Mouse (Mus musculus): ENCODE results near the gene Tnf. TPM values are rescaled to one million over a fixed set of nuclear protein-coding genes. Genes with fewer than 3 reads are reported as not detected.

Gene Tnf
- not detected for total RNA-seq (2021)

DNA sequence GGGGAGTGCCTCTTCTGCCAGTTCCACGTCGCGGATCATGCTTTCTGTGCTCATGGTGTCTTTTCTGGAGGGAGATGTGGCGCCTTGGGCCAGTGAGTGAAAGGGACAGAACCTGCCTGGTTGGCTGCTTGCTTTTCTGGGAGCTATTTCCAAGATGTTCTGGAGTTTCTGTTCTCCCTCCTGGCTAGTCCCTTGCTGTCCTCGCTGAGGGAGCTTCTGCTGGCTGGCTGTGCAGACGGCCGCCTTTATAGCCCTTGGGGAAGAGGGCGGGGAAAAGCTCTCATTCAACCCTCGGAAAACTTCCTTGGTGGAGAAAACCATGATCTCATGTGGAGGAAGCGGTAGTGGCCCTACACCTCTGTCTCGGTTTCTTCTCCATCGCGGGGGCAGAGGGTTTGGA lies at the start of gene Tnf:
Gene Tnf (minus strand): TSS at position 221 of the 400 bp plus-strand sequence.
- intact Hi-C loops (cut with DNase I) = no loop called here
- no peak for DNase-seq (ENCODE audit: low spot score in 2 of 2)

DNA sequence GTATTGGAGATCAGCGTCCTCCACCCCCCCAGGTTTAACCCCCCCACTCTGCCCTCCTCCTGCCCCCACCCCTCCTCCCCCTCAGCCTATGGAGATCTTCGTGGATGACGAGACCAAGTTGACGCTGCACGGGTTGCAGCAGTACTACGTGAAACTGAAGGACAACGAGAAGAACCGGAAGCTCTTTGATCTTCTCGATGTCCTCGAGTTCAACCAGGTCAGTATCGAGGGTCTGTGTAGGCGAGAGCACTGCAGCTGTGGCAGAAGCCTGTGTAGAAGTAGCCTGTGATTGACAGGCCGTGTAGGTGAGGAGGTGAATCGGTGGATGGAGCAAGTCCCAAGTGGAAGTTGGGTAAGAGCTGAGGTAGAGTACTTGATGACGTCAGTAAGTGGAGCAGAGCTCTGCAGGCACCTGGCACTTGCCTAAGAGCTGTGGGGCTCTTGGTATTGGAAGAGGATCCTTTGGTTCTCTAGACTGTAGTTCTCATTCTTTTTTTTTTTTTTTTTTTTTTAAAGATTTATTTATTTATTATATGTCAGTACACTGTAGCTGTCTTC lies 49.4 kb upstream of the Tnf start:
- DNase-seq (ENCODE audit: low spot score in 2 of 2) = no peak
- intact Hi-C loops (cut with DNase I) = no loop called here

DNA sequence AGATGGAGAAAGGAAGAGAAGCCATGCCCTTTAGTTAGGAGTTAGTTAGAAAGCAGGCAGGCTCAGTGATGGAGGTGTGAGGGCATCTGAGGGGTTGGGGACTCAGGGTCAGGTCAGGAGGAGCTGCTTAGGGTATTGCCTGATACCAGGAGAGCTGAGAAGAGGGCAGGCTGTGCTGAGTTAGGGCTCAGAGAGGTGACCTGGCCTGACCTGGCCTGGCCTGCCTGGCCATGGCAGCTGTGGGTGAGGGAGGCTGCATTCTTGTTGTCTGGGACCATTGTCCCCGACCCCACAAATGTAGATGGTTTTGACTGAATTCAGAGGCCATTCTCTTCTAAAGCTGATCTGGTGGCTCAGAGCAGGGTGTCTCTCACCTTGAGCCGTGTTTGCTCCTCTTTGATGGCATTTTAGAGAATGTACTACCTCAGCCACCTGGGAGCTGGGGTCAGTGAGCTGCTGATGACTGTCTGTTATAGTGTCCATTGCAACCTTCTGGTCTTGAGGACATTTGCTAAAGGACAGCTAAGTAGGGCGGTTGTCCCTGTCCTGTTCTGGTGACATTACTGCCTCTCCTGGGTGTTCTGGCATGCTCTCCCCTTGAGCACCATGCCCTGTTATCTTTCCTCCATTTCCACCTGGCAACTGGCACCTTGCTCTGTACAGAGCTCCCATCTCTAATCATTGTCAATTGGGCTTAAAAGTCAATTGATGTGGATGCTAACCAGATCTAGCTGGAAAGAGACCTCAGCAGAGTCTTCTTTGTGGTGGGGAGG lies 48.7 kb upstream of the Tnf start:
- DNase-seq (ENCODE audit: low spot score in 2 of 2) = no peak
- intact Hi-C loops (cut with DNase I) = no loop called here

DNA sequence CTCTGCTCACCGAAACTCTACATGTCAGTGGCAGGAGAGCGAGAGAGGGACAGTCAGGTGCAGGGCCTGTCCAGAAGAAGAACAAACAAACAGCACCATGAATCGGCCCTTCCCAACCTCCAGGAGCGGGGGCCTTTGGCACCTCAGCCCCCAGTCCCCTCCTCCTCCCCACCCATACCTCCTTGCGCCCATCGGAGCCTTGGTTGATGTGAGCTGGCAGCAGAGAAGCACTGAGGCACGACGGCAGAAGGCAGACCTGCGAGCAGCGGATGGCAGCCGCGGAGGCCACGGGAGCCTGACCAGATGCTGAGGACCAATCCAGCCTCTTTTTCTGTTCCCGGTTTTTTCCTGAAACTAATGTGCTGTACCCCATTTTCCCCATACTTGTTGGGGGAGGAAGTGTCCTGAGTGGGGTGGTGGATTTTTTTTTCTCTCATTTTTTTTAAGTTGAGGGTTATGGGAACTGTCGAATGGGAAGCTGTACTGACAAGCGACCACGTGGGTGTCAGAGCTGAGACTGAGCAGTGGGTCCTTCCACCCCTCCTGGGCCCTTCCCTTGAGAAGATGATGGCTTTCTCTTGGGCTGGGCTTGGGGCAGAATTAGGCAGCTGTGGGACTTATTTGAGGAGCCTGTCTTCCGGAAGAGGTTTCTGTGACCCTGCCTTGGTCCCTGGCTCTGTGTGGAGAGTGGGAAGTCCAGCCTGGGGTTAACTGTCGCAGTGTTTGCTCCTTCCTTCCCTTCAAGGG lies 47.8 kb upstream of the Tnf start:
- DNase-seq (ENCODE audit: low spot score in 2 of 2) = no peak
- intact Hi-C loops (cut with DNase I) = no loop called here

DNA sequence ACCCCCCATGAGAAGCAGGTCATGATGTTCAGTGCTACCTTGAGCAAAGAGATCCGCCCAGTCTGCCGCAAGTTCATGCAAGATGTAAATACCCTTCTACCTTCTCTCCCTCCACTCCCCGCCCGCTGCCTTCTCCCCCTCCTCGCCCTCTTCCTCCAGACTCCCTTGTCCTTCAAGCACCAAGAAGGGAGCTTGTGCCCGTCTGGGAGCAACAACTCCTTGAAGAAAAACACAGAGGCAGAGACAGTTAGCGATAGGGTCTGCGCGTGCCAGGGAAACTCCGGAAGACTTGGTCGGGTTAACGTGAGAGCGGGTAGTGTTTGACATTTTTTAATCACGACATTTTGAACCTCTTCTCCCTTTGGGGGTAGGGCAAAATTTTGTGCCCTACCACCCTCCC lies 47.2 kb upstream of the Tnf start:
- intact Hi-C loops (cut with DNase I) = no loop called here

DNA sequence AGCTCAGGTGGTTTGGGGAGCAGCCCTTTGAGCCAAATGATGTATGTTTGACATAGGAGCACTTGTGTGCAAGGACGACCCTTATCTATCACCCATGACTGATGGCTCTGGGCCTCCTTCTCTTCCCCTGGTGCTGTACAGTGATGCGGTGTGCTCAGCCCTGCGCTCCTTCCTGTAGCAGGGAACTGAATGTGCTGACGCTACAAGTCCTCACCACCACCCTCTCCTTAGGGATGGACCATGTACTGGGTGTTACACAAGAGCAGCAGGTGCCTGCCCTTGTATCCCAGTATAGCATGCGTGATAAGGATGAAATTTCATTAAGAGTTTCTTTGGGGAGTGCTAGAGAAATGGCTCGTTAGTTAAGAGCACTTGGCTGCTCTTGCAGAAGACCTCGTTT lies 45.3 kb upstream of the Tnf start:
- intact Hi-C loops (cut with DNase I) = no loop called here
- no peak for DNase-seq (ENCODE audit: low spot score in 2 of 2)

More for the DNA sequence above, 47.2 kb upstream of the Tnf start:
- DNase-seq (ENCODE audit: low spot score in 2 of 2) = no peak

DNA sequence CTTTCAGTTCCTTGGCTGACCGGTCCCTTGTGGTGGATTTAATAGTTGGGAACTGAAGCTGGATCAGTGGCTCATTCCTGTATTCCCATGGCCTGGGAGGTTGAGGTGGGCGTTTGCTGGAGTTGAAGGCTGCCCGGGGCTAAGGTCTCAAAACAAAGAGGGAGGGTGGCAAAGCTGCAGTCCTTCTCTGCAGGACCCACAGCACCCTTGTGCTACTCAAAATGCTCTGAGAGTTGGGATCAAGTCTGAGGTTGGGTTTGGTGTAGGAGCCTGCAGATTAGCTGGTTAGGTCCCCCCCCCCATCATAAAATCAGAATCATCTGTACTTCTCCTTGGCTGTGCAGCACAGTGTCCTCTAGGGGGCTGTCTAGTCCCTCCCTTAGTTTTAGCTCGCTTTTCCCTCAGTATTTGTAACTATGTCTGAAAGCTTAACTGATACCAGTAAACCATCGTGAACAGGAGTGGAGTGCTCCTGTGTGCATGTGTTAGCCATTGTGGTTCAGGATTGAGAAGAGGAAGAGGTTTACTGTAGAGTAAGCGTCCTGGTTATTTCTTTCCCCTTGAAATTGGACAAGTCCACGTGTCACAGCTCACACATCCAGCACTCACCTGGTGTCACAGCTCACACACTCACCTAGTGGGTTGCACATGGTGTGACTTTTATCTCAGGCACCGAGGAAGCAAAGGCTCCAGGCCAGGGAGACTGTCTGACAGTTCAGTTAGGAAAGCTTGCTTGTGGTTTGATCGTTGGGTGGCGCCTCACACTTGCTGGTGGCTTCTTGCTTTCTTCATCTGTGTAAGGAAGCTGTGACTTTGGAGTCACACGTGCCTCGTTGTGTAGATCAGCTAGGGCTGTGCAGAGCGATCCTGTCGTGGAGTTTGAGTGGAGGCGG lies 44.2 kb upstream of the Tnf start:
- no peak for DNase-seq (ENCODE audit: low spot score in 2 of 2)
- intact Hi-C loops (cut with DNase I) = no loop called here

DNA sequence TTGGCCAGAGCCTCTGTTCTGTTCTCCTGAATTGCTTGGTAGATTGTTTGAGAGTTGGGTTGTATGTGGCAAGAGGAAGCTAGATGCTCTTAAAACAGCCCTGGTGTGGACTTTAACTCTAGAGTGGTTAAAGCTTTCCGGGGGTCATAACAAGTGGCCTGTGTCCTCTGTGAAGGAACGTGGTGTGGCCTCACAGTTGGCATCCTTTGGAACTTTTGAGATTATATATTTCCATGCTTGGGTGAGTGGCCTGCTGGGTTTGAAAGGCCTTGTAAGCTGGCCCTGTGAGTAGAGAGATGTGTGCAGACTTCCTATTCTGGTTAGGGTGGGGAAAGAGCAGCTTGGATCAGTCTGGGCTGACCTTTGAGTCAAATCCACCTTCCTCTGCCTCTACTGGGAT lies 43.2 kb upstream of the Tnf start:
- no peak for DNase-seq (ENCODE audit: low spot score in 2 of 2)

DNA sequence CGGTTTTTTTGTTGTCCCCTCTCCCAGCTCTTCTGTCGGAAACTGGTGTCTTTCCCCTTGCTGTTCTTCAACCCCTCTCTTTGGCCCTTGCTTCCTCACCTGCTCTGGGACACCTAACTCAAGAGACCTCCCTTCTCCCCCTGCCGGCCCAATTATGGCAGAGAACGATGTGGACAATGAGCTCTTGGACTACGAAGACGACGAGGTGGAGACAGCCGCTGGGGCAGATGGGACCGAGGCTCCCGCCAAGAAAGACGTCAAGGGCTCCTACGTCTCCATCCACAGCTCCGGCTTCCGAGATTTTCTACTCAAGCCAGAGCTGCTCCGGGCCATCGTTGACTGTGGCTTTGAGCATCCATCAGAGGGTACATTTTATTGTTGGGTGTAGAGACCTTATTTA lies 41.3 kb upstream of the Tnf start:
- intact Hi-C loops (cut with DNase I) = loop anchor here (5.0 kb wide), 1 partner anchor 241 kb away; the partner anchor contains the start of gene Vars
- DNase-seq (ENCODE audit: low spot score in 2 of 2) = peak in 1 of 2 experiments; percentile 73

More for the DNA sequence above, 43.2 kb upstream of the Tnf start:
- intact Hi-C loops (cut with DNase I) = loop anchor here (5.0 kb wide), 1 partner anchor 243 kb away; the partner anchor contains the start of gene Vars

DNA sequence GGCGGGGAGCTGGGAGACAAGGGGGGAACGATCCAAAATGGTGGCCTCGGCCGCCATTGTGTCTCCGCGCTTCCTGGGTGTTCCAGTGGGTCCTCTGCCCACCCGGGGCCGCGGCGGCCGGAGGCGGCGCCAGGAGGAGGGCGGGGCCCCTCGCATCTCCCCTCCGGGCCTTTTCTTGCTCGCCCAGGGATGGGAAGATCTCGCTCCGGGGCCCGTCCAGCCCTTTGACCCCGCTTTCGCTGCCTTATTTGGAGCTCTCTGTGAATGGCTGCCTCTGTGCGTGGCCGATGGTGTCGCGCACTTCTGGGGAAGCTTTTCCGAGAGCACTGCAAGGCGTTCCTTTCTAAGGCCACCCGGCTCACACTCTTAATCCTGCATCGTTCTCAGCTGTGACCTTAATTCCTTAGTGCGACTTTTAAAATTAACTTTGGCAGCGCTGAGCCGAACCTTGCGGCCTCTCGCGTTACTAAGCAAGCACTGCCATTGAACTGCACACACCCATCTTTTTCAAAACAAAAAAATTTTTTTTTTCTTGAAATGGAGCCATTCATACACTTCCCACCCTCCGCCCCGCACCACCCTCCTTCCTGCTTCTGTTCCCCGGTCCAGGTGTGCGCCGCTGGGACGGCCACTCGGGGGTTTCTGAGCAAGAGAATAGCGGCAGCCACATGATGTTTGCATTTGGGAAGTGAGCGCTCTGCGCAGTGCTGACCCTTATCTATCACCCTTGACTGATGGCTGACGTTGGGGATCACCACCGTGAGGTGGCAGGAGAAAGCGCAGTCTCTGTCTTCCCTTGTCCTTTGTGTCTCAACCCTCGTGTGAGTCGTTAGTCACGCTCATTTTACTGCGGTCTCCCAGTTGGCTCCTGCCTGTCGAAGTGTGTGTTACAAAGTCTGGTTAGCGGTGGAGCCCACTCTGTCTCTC lies 40.5 kb upstream of the Tnf start:
- DNase-seq (ENCODE audit: low spot score in 2 of 2) = peak; percentile 34 to 54

DNA sequence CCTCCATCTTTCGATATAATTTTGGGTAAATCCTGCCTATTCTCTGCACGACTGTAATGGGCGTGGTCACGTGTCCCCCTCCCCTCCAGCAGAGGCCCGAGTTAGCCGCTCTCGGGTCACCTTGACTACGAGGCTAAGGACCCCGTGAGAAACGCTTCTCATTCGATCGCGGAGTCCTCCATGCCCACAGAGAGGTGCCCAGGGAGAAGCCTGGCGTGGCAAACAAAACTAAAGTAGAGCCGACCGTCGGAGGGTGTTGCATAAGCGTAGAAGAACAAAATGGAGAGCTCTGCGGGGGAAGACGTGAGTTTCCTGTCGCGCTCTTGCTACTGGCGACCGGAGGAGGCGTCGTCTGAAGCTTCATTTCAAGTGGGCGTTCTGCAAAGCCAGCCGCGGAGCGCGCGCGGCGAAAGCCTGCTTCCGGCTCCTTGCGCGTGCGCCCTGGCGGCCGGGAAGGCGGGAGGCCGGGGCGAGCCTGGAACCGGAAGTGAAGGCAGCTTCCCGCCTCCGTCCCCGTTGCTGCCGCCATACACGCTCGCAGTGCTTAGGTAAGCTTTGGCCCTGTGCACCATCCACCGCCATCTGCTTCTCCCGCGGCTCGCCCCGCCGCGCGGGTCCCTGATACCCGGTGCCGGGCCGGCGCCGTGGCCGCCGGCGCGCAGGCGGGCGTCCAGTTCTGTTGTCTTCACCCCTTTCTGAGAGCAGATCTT lies 39.7 kb upstream of the Tnf start, which contains the start of gene Ddx39b:
Gene Ddx39b (plus strand): TSS at position 442 of the 710 bp plus-strand sequence.
- intact Hi-C loops (cut with DNase I) = loop anchor here (5.0 kb wide), 1 partner anchor 239 kb away; the partner anchor contains the start of gene Vars

More for the DNA sequence above, 40.5 kb upstream of the Tnf start:
- intact Hi-C loops (cut with DNase I) = loop anchor here (5.0 kb wide), 1 partner anchor 240 kb away; the partner anchor contains the start of gene Vars

DNA sequence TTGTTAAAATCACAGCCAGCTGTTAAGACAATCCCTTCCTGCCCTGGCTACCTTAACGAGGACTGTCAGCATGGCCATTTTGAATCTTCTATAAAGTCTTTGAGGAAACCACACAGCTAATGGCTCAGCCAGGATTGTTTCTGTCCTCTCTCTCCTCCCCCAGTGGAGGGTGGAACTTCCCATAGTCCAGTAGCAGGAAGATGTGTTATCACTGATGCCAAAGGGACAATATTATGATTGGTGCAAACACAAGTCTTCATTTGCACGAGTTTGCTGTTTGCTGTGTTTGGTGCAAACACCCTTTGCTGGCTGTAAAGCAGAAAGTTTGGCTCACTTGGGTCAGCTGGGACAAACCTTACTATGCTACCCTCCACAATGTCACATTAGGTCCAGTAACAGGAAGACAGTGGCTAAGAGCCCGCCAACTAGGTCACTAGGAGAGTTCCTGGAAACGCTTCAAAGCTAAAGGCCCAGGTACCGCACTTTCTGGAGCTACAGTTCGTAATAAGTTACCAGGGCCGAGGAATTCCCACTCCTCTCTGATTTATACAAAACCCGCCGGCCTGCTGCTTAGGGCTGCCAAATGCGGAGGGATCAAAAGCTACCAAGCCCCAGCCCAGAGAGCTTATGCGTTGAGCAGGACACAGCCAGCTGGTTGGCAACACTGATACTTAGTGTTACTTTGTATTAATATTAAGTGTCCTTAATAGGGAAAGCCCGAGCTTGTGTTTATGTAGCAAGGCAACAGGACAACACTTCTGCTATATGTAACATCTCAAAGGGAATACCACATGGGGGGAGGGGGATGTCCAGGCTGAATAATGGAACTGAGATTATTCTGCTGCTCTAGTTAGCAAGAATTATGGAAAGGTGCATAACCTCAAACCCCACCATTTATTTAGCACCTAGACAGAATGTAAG lies 38.8 kb upstream of the Tnf start:
- no peak for DNase-seq (ENCODE audit: low spot score in 2 of 2)
- intact Hi-C loops (cut with DNase I) = loop anchor here (5.0 kb wide), 1 partner anchor 238 kb away; the partner anchor contains the start of gene Vars

More for the DNA sequence above, 39.7 kb upstream of the Tnf start, which contains the start of gene Ddx39b:
- peak; percentile 97 to 98 for DNase-seq (ENCODE audit: low spot score in 2 of 2)

DNA sequence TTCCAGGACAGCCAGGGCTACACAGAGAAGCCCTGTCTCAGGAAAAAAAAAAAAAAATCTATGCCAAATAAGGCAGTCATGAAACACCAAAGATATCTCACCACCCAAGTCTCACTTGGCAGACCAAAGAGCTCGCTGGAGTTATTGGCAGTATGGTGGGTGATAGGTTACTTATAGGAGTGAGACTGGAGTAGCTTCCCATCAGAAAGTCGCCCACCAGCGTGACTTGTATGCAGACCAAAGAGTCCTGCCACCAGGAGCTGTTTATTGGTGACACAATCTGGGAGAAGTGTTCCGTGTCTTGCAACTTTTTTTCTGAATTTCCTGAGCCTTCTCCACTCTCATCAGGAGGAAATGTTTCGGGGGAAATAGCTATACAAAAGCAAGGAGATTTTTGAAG lies 37.9 kb upstream of the Tnf start:
- DNase-seq (ENCODE audit: low spot score in 2 of 2) = peak in 1 of 2 experiments; percentile 60
- intact Hi-C loops (cut with DNase I) = loop anchor here (5.0 kb wide), 1 partner anchor 237 kb away; the partner anchor contains the start of gene Vars

DNA sequence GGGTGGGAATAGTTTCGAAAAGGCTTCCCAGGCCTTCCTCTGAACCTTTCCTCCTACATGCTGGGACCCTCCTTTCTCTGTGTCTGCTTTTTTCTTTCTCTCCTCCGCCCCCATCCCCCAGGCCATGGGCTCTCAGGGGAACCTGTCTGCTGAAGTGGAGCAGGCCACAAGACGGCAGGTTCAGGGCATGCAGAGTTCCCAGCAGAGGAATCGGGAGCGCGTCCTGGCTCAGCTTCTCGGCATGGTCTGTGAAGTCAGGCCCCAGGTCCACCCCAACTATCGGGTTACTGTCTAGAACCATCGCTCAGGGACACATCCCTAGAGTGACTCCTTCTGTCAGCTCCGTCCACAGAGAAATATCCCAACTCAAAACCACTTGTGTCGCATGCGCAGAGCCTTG lies 35.7 kb upstream of the Tnf start:
- no peak for DNase-seq (ENCODE audit: low spot score in 2 of 2)
- intact Hi-C loops (cut with DNase I) = no loop called here

DNA sequence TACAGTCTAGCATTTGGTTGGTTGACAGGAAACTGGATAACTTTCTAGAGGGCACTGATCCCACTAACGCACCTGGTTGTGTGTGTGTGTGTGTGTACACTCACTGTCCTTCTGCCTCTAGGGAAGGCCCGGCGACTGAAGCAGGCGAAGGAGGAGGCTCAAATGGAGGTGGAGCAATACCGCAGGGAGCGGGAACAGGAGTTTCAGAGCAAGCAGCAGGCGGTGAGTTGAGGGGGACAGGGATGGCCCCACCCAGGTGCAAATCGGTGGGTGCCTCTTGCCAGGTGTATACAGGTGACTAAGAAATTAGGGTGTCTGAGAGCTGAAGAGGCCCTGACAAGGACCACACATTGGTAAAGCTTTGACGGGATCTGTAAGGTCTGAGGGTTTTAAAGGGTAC lies 35.2 kb upstream of the Tnf start:
- intact Hi-C loops (cut with DNase I) = loop anchor here (1.0 kb wide), 1 partner anchor 116 kb away; the partner anchor contains the start of gene Gpank1

DNA sequence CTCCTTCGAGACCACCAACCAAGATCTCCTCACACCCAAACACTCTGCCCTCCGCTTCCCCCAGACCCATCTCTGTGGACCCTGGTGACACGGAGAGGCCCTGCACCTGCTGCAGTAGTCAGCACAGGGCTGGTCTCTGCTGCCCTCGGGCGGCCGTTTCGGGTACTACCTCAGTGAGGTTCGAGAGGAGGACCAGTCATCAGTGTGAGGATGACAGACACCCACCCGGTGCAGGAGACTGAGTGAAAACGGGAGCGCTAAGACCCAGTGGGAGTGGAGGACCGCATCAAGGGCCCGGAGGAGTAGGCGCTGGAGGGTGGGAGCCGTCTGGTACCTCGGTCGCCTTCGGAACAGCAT lies 34.6 kb upstream of the Tnf start:
- intact Hi-C loops (cut with DNase I) = loop anchor here (1.0 kb wide), 1 partner anchor 115 kb away; the partner anchor contains the start of gene Gpank1
- peak; percentile 99 for DNase-seq (ENCODE audit: low spot score in 2 of 2)

More for the DNA sequence above, 35.2 kb upstream of the Tnf start:
- DNase-seq (ENCODE audit: low spot score in 2 of 2) = peak in 1 of 2 experiments; percentile 62

Measured in left cerebral cortex, postnatal 25 days (tissue).